Mouse (Mus musculus): ENCODE measurements around the gene Wwox. TPM values are rescaled to one million over a fixed set of nuclear protein-coding genes. Genes with fewer than 3 reads are reported as not detected.

Gene Wwox
- polyA plus RNA-seq, 1 experiment from 2014 or later = 9.9 TPM

DNA sequence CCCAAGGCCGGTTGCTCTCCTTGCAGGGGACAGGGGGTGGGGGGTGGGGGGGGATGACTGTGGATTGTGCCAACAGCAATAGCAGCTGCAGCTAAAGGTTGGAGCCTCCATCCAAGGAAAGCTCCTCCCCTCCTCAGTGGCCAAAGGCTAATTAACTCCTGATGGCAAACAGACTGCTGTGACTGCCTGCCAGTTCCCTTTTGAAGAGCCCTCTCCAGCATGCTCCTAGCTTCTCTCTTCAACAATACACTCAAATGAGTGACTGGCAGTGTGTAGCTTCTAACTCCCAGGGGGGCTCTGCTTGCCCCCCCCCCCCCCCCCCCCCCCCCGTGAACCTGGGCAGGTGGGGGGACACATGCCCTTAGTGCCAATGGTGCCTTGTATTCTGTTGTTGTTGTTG, 747.4 kb downstream of the Wwox start:
- Histone ChIP-seq H3K4me3 (no peak overlapping the region), H3K9me3 (no peaks in the 10 kb centered on the region), H3K27me3 (replicated peaks; ENCODE audit: low read depth, poor library complexity, severe bottlenecking) (0 out of 2 replicates have a peak, but pooled peaks cover 5% of the 10 kb centered on the region), H3K27ac (replicated peaks) (peak overlapping the region; percentile 45), H3K4me1 (peaks cover 55% of the 10 kb centered on the region), H3K36me3 (replicated peaks) (no peaks in the 10 kb centered on the region)
- WGBS = 0% methylated on average over 2 of the region's 2 CpGs
- DNase-seq (ENCODE audit: low spot score) = peak; percentile 79

DNA sequence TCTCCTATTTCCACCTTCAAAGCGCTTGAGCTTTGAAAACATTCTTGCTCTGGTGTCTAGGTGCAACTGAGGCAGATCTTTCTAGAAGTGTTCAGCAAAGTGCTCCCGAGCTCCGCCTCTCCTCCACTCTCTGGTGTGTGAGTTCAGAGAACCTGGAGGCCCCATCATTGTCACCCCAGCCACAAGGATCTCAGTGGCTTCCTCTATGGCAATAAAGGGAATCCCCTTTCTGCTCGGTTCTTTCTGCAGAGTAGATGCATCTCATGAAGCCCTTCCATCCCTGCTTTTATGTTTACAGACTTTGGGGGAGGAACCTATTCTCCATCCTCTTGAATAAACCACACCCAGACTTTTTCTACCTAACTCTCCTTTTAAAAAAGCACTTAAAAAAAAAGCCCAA, 749.0 kb downstream of the Wwox start:
- Histone ChIP-seq H3K9me3 (no peaks in the 10 kb centered on the region), H3K36me3 (replicated peaks) (no peaks in the 10 kb centered on the region), H3K4me1 (peaks cover 55% of the 10 kb centered on the region), H3K27ac (replicated peaks) (no peak overlapping the region), H3K27me3 (replicated peaks; ENCODE audit: low read depth, poor library complexity, severe bottlenecking) (0 out of 2 replicates have a peak, but pooled peaks cover 5% of the 10 kb centered on the region), H3K4me3 (no peak overlapping the region)
- DNase-seq (ENCODE audit: low spot score) = no peak
- 83% methylated on average over 4 of the region's 4 CpGs for WGBS

DNA sequence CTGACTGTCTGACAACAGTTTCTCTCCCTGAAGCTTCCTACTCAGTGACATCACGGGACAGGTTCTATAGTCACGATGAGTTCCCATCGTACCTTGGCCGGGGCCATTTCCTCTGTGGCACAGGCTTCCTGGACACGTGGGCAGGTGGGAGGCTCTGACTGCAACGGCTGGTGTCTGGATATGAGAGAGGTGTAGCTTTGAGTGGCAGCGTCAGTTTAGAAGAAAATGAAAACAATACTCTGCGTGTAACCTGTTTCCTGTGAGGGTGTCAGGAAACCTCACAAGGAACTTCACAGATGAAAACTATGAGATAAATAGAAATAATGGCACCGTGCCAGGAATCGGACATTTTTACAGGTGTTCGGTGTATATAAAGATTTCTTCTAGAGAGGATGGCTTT, 750.4 kb downstream of the Wwox start:
- 0 out of 2 replicates have a peak, but pooled peaks cover 5% of the 10 kb centered on the region for H3K27me3 ChIP-seq (replicated peaks; ENCODE audit: low read depth, poor library complexity, severe bottlenecking)
- peaks cover 54% of the 10 kb centered on the region for H3K4me1 ChIP-seq
- WGBS = 82% methylated on average over 11 of the region's 11 CpGs
- no peak overlapping the region for H3K27ac ChIP-seq (replicated peaks)
- H3K36me3 ChIP-seq (replicated peaks) = no peaks in the 10 kb centered on the region
- no peaks in the 10 kb centered on the region for H3K9me3 ChIP-seq
- DNase-seq (ENCODE audit: low spot score) = no peak
- no peak overlapping the region for H3K4me3 ChIP-seq

DNA sequence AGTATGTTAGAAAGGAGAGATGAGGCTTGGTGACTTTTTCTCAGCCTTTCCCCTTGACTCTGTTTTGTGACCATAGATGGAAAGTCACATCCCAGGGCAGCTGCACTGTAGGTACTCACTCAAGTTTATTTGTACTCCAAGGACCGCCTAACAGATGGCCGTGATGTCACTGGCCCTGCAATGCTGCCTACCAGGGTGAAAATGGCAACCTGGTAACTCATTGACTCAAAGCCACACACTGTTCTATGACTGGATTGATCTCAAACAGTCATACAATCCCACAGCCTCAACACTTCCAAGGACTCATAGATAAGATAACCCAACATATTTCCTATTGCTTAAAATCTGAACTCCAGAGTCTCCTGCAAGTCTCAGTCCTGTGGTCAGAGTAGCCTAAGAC, 754.3 kb downstream of the Wwox start:
- H3K36me3 ChIP-seq (replicated peaks) = no peaks in the 10 kb centered on the region
- no peaks in the 10 kb centered on the region for H3K9me3 ChIP-seq
- H3K4me3 ChIP-seq = no peak overlapping the region
- peaks cover 18% of the 10 kb centered on the region for H3K27me3 ChIP-seq (replicated peaks; ENCODE audit: low read depth, poor library complexity, severe bottlenecking)
- no peak overlapping the region for H3K27ac ChIP-seq (replicated peaks)
- 88% methylated on average over 2 of the region's 2 CpGs for WGBS
- no peak for DNase-seq (ENCODE audit: low spot score)
- peaks cover 17% of the 10 kb centered on the region for H3K4me1 ChIP-seq

DNA sequence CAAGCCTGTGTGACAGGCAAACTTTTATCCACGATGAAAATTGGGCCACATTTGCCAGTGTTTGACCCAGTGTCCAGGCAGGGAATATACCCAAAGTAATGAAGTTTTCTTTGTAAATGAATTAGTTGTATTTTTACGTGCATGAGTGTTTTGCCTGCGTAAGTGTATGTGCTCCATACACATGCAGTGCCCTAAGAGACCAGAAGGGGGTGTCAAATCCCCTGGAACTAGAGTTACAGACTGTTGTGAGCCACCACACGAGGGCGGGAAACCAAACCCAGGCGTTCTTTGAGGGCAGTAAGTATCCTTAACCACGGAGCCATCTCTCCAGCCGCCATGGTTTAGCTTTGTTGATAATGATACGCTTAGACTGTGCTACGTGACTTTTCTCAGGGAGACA, 755.9 kb downstream of the Wwox start:
- Histone ChIP-seq H3K4me3 (no peak overlapping the region), H3K27ac (replicated peaks) (no peak overlapping the region), H3K4me1 (peaks cover 16% of the 10 kb centered on the region), H3K9me3 (no peaks in the 10 kb centered on the region), H3K27me3 (replicated peaks; ENCODE audit: low read depth, poor library complexity, severe bottlenecking) (peaks cover 29% of the 10 kb centered on the region), H3K36me3 (replicated peaks) (no peaks in the 10 kb centered on the region)
- no peak for DNase-seq (ENCODE audit: low spot score)
- WGBS = 90% methylated on average over 10 of the region's 10 CpGs

DNA sequence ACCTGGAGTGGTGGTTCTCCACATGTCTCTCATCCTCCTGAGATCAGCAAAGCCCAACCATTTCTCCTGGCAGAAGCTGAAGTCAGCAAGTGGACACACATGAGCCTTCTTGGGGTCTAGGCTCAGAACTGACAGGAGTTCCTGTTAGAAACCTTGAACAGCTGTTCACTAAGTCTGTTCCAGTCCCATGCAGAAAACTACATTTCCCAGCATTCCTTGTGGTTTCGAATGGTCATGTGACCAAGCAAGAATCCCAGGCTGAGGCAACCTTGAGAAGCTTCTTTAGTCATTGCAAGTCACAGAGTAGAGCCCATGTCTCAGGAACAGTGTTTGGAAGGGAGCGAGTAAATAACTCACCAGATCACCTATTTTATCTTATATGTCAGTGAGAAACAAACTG, 757.4 kb downstream of the Wwox start:
- H3K27me3 ChIP-seq (replicated peaks; ENCODE audit: low read depth, poor library complexity, severe bottlenecking) = peaks cover 41% of the 10 kb centered on the region
- H3K36me3 ChIP-seq (replicated peaks) = no peaks in the 10 kb centered on the region
- no peak overlapping the region for H3K27ac ChIP-seq (replicated peaks)
- peaks cover 17% of the 10 kb centered on the region for H3K4me1 ChIP-seq
- no peak overlapping the region for H3K4me3 ChIP-seq
- WGBS = 71% methylated on average over 2 of the region's 2 CpGs
- H3K9me3 ChIP-seq = no peaks in the 10 kb centered on the region
- DNase-seq (ENCODE audit: low spot score) = no peak

DNA sequence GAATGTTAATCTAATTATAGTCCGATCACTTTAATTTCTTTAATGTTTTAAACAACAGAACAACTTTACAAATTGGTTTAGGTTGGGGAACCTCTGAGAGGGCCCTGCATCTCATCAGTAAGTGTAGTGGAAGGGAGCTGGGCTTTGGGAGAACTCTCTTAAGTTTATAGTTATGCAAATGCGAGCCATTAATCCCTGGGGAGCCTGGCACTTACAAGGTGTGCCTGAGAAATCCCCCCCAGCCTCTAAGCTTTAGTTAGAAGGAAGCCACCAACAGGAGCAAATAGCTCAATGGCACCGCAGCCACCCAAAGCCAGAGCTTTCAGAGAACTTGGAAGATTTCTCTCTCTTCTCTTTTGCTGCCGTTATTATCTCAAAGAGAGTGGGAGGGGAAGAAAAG, 759.7 kb downstream of the Wwox start:
- peaks cover 51% of the 10 kb centered on the region for H3K27me3 ChIP-seq (replicated peaks; ENCODE audit: low read depth, poor library complexity, severe bottlenecking)
- no peak overlapping the region for H3K27ac ChIP-seq (replicated peaks)
- DNase-seq (ENCODE audit: low spot score) = no peak
- no peaks in the 10 kb centered on the region for H3K36me3 ChIP-seq (replicated peaks)
- no peak overlapping the region for H3K4me3 ChIP-seq
- WGBS = 16% methylated on average over 4 of the region's 4 CpGs
- H3K9me3 ChIP-seq = no peaks in the 10 kb centered on the region
- peaks cover 17% of the 10 kb centered on the region for H3K4me1 ChIP-seq

DNA sequence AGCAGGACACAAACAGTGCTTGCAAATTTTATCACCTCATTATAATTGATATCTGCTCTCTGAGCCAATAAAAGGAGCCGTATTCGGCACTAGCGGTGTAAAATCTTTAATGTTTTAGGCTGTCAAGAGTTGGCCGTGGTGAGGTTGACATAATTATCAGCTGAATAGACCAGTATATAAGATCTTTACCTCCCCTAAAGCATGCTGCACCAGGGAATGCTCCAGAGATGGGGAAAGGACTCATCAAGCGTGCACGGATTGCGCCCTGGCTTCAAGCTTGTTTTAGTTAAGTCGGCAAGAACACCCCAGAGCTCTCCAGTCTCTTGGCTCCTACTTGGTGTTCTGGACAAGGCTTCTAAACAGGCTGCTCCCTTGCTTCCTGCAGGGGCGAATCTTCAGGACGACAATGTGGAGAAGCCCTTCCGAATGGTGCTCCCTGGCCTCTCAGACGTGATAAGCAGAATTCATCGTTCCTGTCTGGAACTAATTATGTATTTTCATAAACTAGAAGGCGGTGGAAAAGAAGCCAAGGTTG, 760.2 kb downstream of the Wwox start:
- WGBS = 21% methylated on average over 14 of the region's 14 CpGs
- H3K27ac ChIP-seq (replicated peaks) = no peak overlapping the region
- peaks cover 17% of the 10 kb centered on the region for H3K4me1 ChIP-seq
- no peaks in the 10 kb centered on the region for H3K36me3 ChIP-seq (replicated peaks)
- H3K27me3 ChIP-seq (replicated peaks; ENCODE audit: low read depth, poor library complexity, severe bottlenecking) = peaks cover 51% of the 10 kb centered on the region
- DNase-seq (ENCODE audit: low spot score) = no peak
- no peak overlapping the region for H3K4me3 ChIP-seq
- H3K9me3 ChIP-seq = no peaks in the 10 kb centered on the region

DNA sequence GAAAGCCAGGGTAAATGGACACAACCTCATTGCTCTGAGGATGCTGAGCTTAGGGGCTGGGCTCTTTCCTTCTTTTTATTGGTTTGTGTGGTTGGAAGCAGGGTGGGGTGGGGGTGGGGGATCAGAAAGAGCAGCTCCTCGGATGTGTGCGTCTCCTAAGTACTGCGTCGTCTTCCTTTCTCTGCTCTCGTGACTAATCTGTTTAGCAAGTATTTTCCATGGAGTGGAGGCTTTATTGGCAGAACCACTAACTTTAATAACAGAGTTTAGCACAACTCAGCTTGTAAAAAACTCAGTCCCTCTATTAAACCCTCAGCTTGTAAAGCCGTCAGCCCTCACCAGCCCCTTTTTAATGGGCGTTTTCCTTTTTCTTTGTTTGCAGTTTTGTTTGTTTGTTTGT, 762.3 kb downstream of the Wwox start:
- DNase-seq (ENCODE audit: low spot score) = no peak
- Histone ChIP-seq H3K27me3 (replicated peaks; ENCODE audit: low read depth, poor library complexity, severe bottlenecking) (peaks cover 60% of the 10 kb centered on the region), H3K4me1 (peaks cover 21% of the 10 kb centered on the region), H3K36me3 (replicated peaks) (no peaks in the 10 kb centered on the region), H3K9me3 (no peaks in the 10 kb centered on the region), H3K27ac (replicated peaks) (no peak overlapping the region), H3K4me3 (no peak overlapping the region)
- 42% methylated on average over 7 of the region's 7 CpGs for WGBS

DNA sequence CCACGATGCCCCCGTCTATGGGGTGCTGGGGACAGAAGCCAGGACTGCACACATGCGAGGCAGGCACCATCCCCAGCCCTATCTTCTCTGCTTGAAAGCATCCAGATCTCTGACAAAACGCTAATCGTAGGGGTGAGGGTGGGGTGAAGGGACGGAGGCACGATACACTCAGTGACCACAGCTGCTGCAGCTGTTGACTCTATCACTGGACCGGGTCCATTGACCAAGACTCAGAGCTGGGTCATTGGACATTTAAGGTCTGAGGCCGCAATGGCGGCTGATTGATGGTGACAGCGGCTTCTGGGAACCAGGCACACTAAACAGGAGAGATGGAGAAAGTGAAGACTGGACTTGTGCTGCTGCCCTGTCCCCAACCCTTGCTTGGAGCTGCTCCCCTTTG, 768.0 kb downstream of the Wwox start:
- Histone ChIP-seq H3K36me3 (replicated peaks) (no peaks in the 10 kb centered on the region), H3K9me3 (no peaks in the 10 kb centered on the region), H3K27me3 (replicated peaks; ENCODE audit: low read depth, poor library complexity, severe bottlenecking) (peaks cover 37% of the 10 kb centered on the region), H3K27ac (replicated peaks) (no peak overlapping the region), H3K4me1 (peaks cover 44% of the 10 kb centered on the region), H3K4me3 (no peak overlapping the region)
- DNase-seq (ENCODE audit: low spot score) = no peak
- WGBS = 88% methylated on average over 11 of the region's 11 CpGs

DNA sequence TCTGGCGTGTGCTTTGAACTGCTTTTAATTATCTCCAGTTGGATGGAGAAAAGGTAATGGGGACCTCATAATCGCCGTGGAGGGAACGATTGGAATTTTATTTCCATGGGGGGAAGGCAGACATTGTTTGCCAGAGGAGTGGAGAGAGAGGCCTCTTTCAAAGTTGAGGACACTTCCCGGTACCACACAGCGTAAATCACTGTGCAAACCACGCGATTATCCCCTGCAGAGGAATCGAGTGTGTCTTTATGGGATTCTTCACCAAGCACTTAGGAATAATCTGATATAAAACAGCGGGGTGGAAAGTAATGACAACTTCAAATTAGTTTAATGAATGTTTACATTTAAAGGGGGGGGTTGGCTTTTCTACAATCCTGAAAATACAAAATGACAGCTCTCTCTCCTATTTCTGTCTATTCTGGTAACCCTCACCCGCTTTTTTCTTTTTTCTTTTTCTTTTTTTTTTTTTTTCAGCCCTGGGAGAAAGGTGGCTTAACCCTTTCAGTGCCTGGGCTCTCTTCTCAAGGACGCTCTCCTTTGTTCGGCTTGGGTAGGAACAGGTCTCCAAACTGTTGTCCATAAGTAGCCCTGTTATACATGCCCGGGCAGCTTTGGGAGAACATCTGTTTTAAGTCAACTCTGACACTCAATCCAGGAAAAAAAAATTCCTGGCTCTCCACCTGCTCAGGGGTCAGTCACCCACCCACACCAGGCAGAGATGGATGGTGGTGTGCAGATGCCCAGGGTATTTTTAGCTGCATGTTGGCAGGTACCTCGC, 769.1 kb downstream of the Wwox start:
- Histone ChIP-seq H3K27me3 (replicated peaks; ENCODE audit: low read depth, poor library complexity, severe bottlenecking) (peaks cover 32% of the 10 kb centered on the region), H3K27ac (replicated peaks) (peak overlapping the region; percentile 24; the same call in 1 of the 2 replicates), H3K4me1 (peaks cover 53% of the 10 kb centered on the region), H3K36me3 (replicated peaks) (no peaks in the 10 kb centered on the region), H3K4me3 (peak overlapping the region; percentile 15; the same call in 1 of the 2 replicates), H3K9me3 (no peaks in the 10 kb centered on the region)
- peak; percentile 48 for DNase-seq (ENCODE audit: low spot score)
- 32% methylated on average over 15 of the region's 15 CpGs for WGBS

DNA sequence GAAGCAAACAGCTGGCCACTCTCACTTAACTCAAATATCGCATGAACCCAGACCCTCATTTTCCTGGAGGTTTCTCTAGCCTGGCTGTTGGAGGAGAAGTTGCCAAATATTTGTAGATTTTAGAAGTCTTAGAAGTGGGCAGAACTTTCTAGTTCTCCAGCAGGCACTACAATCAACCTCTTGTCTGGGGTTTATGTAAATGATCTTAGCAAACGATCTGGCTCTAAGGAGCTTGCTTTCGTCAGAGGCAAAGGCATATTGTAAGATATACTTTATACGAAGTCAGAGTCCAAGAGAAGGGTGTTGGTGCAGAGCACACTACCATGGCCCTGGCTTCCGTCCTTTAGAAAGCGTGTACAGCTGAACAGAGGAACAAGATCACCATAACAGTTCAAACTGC, 770.6 kb downstream of the Wwox start:
- peaks cover 32% of the 10 kb centered on the region for H3K27me3 ChIP-seq (replicated peaks; ENCODE audit: low read depth, poor library complexity, severe bottlenecking)
- no peak overlapping the region for H3K4me3 ChIP-seq
- H3K9me3 ChIP-seq = no peaks in the 10 kb centered on the region
- peaks cover 63% of the 10 kb centered on the region for H3K4me1 ChIP-seq
- DNase-seq (ENCODE audit: low spot score) = no peak
- WGBS = 68% methylated on average over 6 of the region's 6 CpGs
- H3K27ac ChIP-seq (replicated peaks) = no peak overlapping the region
- H3K36me3 ChIP-seq (replicated peaks) = no peaks in the 10 kb centered on the region

DNA sequence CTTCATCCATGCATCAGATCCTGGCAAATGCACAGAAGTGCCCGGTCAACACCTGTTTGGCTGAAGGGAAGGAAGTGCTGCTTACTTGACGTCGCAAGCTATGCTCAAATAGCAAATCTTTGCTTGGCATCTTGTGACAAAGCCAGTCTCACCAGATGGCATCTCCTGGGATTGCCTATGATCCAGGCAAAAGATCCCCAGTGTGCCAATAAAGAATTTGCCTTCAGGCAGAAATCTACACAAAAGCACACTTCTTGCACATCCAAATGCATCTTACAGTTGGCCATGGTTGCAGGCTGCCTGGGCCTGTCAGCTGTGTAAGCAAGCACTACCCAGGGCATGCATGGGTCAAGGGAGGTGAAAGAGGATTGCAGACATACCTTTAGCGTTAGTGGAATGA, 773.7 kb downstream of the Wwox start:
- WGBS = 72% methylated on average over 4 of the region's 4 CpGs
- H3K27ac ChIP-seq (replicated peaks) = no peak overlapping the region
- H3K36me3 ChIP-seq (replicated peaks) = no peaks in the 10 kb centered on the region
- no peaks in the 10 kb centered on the region for H3K9me3 ChIP-seq
- peaks cover 14% of the 10 kb centered on the region for H3K27me3 ChIP-seq (replicated peaks; ENCODE audit: low read depth, poor library complexity, severe bottlenecking)
- peaks cover 52% of the 10 kb centered on the region for H3K4me1 ChIP-seq
- no peak overlapping the region for H3K4me3 ChIP-seq
- DNase-seq (ENCODE audit: low spot score) = no peak

Measured in embryonic facial prominence, embryonic 10.5 days (tissue).